Mouse (Mus musculus) ES-Bruce4 (cell line): ENCODE results near the gene 1700021F07Rik.

Source experiments
- CTCF ChIP-seq: IDR thresholded peaks from one replicate; pipeline ENCODE4 v1.8.1; 2011; ENCODE audit warnings: low read depth, low read length
- EP300 ChIP-seq: IDR thresholded peaks from 2 replicates; pipeline ENCODE4 v1.6.1; 2011; ENCODE audit warnings: low read depth, low read length; ENCODE audit not compliant: insufficient read depth
- POLR2A ChIP-seq: IDR thresholded peaks from one replicate; pipeline ENCODE4 v1.8.1; 2011; ENCODE audit warnings: low read length; ENCODE audit not compliant: insufficient read depth

DNA sequence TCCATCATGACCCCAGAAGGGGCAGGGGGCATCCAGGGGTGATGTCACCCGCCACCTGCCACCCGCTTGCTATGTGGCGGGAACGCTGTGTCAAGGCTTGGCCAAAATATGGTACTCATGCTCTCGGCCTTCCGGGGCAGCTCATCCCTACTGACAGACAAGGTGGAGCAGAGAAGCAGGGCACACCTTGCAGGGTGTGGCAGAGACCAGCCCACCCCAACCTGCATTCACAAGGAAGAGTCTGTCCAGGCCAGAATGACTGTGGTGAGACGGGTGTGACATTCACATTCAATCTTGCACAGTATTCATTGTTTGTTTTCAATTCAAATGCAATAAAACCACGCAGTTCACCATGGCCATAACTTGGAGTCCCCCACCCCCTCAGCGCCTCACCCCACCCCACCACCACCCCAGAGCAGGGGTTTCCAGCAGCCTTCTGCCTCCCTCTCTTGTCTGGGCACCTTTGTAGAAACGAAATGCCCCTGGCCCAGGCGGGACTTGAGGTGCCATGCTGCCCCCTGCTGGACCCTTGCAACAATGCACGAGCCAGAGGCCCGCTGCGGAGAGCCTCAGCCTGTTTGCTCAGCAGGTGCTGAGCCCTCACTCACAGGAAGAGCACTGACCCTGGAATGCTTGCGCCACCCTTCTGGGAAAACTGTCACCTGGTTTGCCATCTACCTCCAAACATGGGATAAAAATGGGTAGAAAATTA lies 23.8 kb downstream of the 1700021F07Rik start:
- TF ChIP-seq CTCF (peak; percentile 86), POLR2A (no peak), EP300 (no peak)
